Mouse (Mus musculus): Measurements from ENCODE around the gene Kcnip2. TPM values are rescaled to one million over a fixed set of nuclear protein-coding genes. Genes with fewer than 3 reads are reported as not detected.
"Not testable (repeated sequence)": the region's sequence is repeated elsewhere in the genome, so short reads cannot be mapped to it uniquely, and the experiment has no call there.

Gene Kcnip2
- polyA plus RNA-seq, 1 experiment from 2014 or later, result 1.9 TPM

- no peak overlapping the region for H3K27ac ChIP-seq (ENCODE audit: low read length)
- no peaks in the 10 kb centered on the region for H3K36me3 ChIP-seq (ENCODE audit: control insufficient read depth, insufficient read depth, low read length)
- WGBS, result 45% methylated on average over 10 of the region's 10 CpGs
- H3K4me1 ChIP-seq (replicated peaks; ENCODE audit: control insufficient read depth, insufficient read depth, low read length), result peaks cover 48% of the 10 kb centered on the region
- H3K9me3 ChIP-seq (ENCODE audit: control insufficient read depth, low read length), result no peaks in the 10 kb centered on the region
- H3K4me3 ChIP-seq (ENCODE audit: low read length), result peak overlapping the region; percentile 44
- 0 out of 2 replicates have a peak, but pooled peaks have one; percentile 5 for ATAC-seq (ENCODE audit: low read depth)
- peak overlapping the region; percentile 59 for H3K9ac ChIP-seq (ENCODE audit: low read length)
- H3K27me3 ChIP-seq (ENCODE audit: control insufficient read depth, insufficient read depth, low read depth, low read length), result no peaks in the 10 kb centered on the region
- peak overlapping the region; percentile 73 for H3K4me2 ChIP-seq (ENCODE audit: low read depth, low read length)
These were observed 691 bp downstream of the Kcnip2 start for GRCm38 (mm10) chr19:45815170-45815569.

- ATAC-seq (ENCODE audit: low read depth), result peak; percentile 36; the same call in 1 of the 2 replicates
- Histone ChIP-seq H3K9ac (ENCODE audit: low read length) (no peak overlapping the region), H3K27ac (ENCODE audit: low read length) (no peak overlapping the region), H3K4me3 (ENCODE audit: low read length) (no peak overlapping the region), H3K4me1 (replicated peaks; ENCODE audit: control insufficient read depth, insufficient read depth, low read length) (peaks cover 46% of the 10 kb centered on the region), H3K9me3 (ENCODE audit: control insufficient read depth, low read length) (no peaks in the 10 kb centered on the region), H3K27me3 (ENCODE audit: control insufficient read depth, insufficient read depth, low read depth, low read length) (no peaks in the 10 kb centered on the region), H3K4me2 (ENCODE audit: low read depth, low read length) (no peak overlapping the region), H3K36me3 (ENCODE audit: control insufficient read depth, insufficient read depth, low read length) (no peaks in the 10 kb centered on the region)
- WGBS, result 13% methylated on average over 12 of the region's 12 CpGs
These were observed 2.1 kb downstream of the Kcnip2 start for GRCm38 (mm10) chr19:45813801-45814200.

GRCm38 (mm10) chr19:45813263-45813662 is 2.6 kb downstream of the Kcnip2 start:
- H3K4me1 ChIP-seq (replicated peaks; ENCODE audit: control insufficient read depth, insufficient read depth, low read length), result peaks cover 41% of the 10 kb centered on the region
- no peaks in the 10 kb centered on the region for H3K9me3 ChIP-seq (ENCODE audit: control insufficient read depth, low read length)
- H3K27ac ChIP-seq (ENCODE audit: low read length), result no peak overlapping the region
- H3K27me3 ChIP-seq (ENCODE audit: control insufficient read depth, insufficient read depth, low read depth, low read length), result no peaks in the 10 kb centered on the region
- H3K36me3 ChIP-seq (ENCODE audit: control insufficient read depth, insufficient read depth, low read length), result no peaks in the 10 kb centered on the region
- H3K4me2 ChIP-seq (ENCODE audit: low read depth, low read length), result no peak overlapping the region
- H3K9ac ChIP-seq (ENCODE audit: low read length), result no peak overlapping the region
- H3K4me3 ChIP-seq (ENCODE audit: low read length), result no peak overlapping the region
- 12% methylated on average over 11 of the region's 11 CpGs for WGBS
- 0 out of 2 replicates have a peak, but pooled peaks have one; percentile 21 for ATAC-seq (ENCODE audit: low read depth)

GRCm38 (mm10) chr19:45812673-45813252 is 3.1 kb downstream of the Kcnip2 start:
- Histone ChIP-seq H3K4me2 (ENCODE audit: low read depth, low read length) (peak overlapping the region; percentile 56), H3K4me3 (ENCODE audit: low read length) (peak overlapping the region; percentile 35), H3K9ac (ENCODE audit: low read length) (no peak overlapping the region), H3K9me3 (ENCODE audit: control insufficient read depth, low read length) (no peaks in the 10 kb centered on the region), H3K27ac (ENCODE audit: low read length) (no peak overlapping the region), H3K4me1 (replicated peaks; ENCODE audit: control insufficient read depth, insufficient read depth, low read length) (peaks cover 36% of the 10 kb centered on the region), H3K27me3 (ENCODE audit: control insufficient read depth, insufficient read depth, low read depth, low read length) (no peaks in the 10 kb centered on the region), H3K36me3 (ENCODE audit: control insufficient read depth, insufficient read depth, low read length) (no peaks in the 10 kb centered on the region)
- ATAC-seq (ENCODE audit: low read depth), result no peak
- WGBS, result 10% methylated on average over 8 of the region's 8 CpGs

- peak overlapping the region; percentile 56 for H3K4me2 ChIP-seq (ENCODE audit: low read depth, low read length)
- H3K36me3 ChIP-seq (ENCODE audit: control insufficient read depth, insufficient read depth, low read length), result no peaks in the 10 kb centered on the region
- no peak overlapping the region for H3K27ac ChIP-seq (ENCODE audit: low read length)
- peak overlapping the region; percentile 35 for H3K4me3 ChIP-seq (ENCODE audit: low read length)
- ATAC-seq (ENCODE audit: low read depth), result peak; percentile 13; the same call in 1 of the 2 replicates
- 3% methylated on average over 16 of the region's 16 CpGs for WGBS
- no peaks in the 10 kb centered on the region for H3K9me3 ChIP-seq (ENCODE audit: control insufficient read depth, low read length)
- H3K27me3 ChIP-seq (ENCODE audit: control insufficient read depth, insufficient read depth, low read depth, low read length), result no peaks in the 10 kb centered on the region
- no peak overlapping the region for H3K9ac ChIP-seq (ENCODE audit: low read length)
- peaks cover 30% of the 10 kb centered on the region for H3K4me1 ChIP-seq (replicated peaks; ENCODE audit: control insufficient read depth, insufficient read depth, low read length)
These were observed 3.7 kb downstream of the Kcnip2 start for GRCm38 (mm10) chr19:45812115-45812514.

GRCm38 (mm10) chr19:45811028-45811674 is 4.7 kb downstream of the Kcnip2 start:
- no peak overlapping the region for H3K4me3 ChIP-seq (ENCODE audit: low read length)
- H3K9me3 ChIP-seq (ENCODE audit: control insufficient read depth, low read length), result no peaks in the 10 kb centered on the region
- no peak overlapping the region for H3K4me2 ChIP-seq (ENCODE audit: low read depth, low read length)
- no peaks in the 10 kb centered on the region for H3K36me3 ChIP-seq (ENCODE audit: control insufficient read depth, insufficient read depth, low read length)
- ATAC-seq (ENCODE audit: low read depth), result no peak
- no peaks in the 10 kb centered on the region for H3K27me3 ChIP-seq (ENCODE audit: control insufficient read depth, insufficient read depth, low read depth, low read length)
- peaks cover 20% of the 10 kb centered on the region for H3K4me1 ChIP-seq (replicated peaks; ENCODE audit: control insufficient read depth, insufficient read depth, low read length)
- H3K27ac ChIP-seq (ENCODE audit: low read length), result no peak overlapping the region
- 60% methylated on average over 12 of the region's 12 CpGs for WGBS
- H3K9ac ChIP-seq (ENCODE audit: low read length), result no peak overlapping the region

GRCm38 (mm10) chr19:45807732-45808131 is 8.1 kb downstream of the Kcnip2 start:
- WGBS, result 87% methylated on average over 4 of the region's 4 CpGs
- H3K9ac ChIP-seq (ENCODE audit: low read length), result no peak overlapping the region
- no peak for ATAC-seq (ENCODE audit: low read depth)
- H3K4me1 ChIP-seq (replicated peaks; ENCODE audit: control insufficient read depth, insufficient read depth, low read length), result peaks cover 8% of the 10 kb centered on the region
- H3K9me3 ChIP-seq (ENCODE audit: control insufficient read depth, low read length), result no peaks in the 10 kb centered on the region
- H3K4me3 ChIP-seq (ENCODE audit: low read length), result no peak overlapping the region
- no peaks in the 10 kb centered on the region for H3K27me3 ChIP-seq (ENCODE audit: control insufficient read depth, insufficient read depth, low read depth, low read length)
- no peaks in the 10 kb centered on the region for H3K36me3 ChIP-seq (ENCODE audit: control insufficient read depth, insufficient read depth, low read length)
- no peak overlapping the region for H3K27ac ChIP-seq (ENCODE audit: low read length)
- no peak overlapping the region for H3K4me2 ChIP-seq (ENCODE audit: low read depth, low read length)

GRCm38 (mm10) chr19:45805817-45806216 is 10.0 kb downstream of the Kcnip2 start:
- ATAC-seq (ENCODE audit: low read depth); H3K36me3 ChIP-seq (ENCODE audit: control insufficient read depth, insufficient read depth, low read length); H3K9ac ChIP-seq (ENCODE audit: low read length); H3K4me1 ChIP-seq (replicated peaks; ENCODE audit: control insufficient read depth, insufficient read depth, low read length); H3K4me3 ChIP-seq (ENCODE audit: low read length); H3K27ac ChIP-seq (ENCODE audit: low read length); H3K27me3 ChIP-seq (ENCODE audit: control insufficient read depth, insufficient read depth, low read depth, low read length); H3K9me3 ChIP-seq (ENCODE audit: control insufficient read depth, low read length); H3K4me2 ChIP-seq (ENCODE audit: low read depth, low read length): not testable (repeated sequence)
- 87% methylated on average over 6 of the region's 6 CpGs for whole genome bisulfite sequencing

GRCm38 (mm10) chr19:45804593-45805368 is 11.1 kb downstream of the Kcnip2 start:
- H3K4me2 ChIP-seq (ENCODE audit: low read depth, low read length), result no peak overlapping the region
- no peak overlapping the region for H3K4me3 ChIP-seq (ENCODE audit: low read length)
- no peak overlapping the region for H3K27ac ChIP-seq (ENCODE audit: low read length)
- peak; percentile 70; the same call in 1 of the 2 replicates for ATAC-seq (ENCODE audit: low read depth)
- WGBS, result 21% methylated on average over 12 of the region's 12 CpGs
- no peaks in the 10 kb centered on the region for H3K36me3 ChIP-seq (ENCODE audit: control insufficient read depth, insufficient read depth, low read length)
- no peaks in the 10 kb centered on the region for H3K9me3 ChIP-seq (ENCODE audit: control insufficient read depth, low read length)
- H3K9ac ChIP-seq (ENCODE audit: low read length), result no peak overlapping the region
- H3K27me3 ChIP-seq (ENCODE audit: control insufficient read depth, insufficient read depth, low read depth, low read length), result no peaks in the 10 kb centered on the region
- H3K4me1 ChIP-seq (replicated peaks; ENCODE audit: control insufficient read depth, insufficient read depth, low read length), result no peaks in the 10 kb centered on the region

All from lung, embryonic 16.5 days (tissue).